Mouse (Mus musculus): ENCODE measurements around the gene Pitpnb.

DNA sequence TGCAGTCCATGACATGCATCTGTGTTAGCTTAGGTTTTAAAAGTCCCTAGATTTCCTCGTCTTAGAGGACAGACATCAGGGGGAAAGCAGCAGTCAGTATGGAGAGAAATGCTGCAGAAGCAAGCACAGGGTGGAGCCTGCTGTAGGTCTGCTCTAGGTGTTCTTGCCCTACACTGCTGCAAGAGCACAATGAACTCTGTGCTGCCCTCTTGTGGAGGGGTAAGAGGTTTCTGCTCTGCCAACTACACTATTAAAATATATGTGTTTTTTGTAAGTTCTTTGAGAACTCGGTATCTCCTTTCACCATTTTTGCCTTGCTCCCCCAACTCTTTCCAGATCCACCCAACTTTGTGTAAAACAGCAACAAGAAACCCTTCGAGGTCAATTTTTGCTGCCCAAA lies 25.8 kb upstream of the Pitpnb start:
- TF ChIP-seq POLR2A (IDR thresholded peaks at IDR 0.05; ENCODE audit: borderline replicate concordance, insufficient read depth, low read length), result no peak
- TF ChIP-seq CTCF (IDR thresholded peaks at IDR 0.05; ENCODE audit: borderline replicate concordance, insufficient read depth, low read depth, low read length), result no peak
